Mouse (Mus musculus): ENCODE measurements around the gene Cflar.

Gene Cflar

GRCm38 (mm10) chr1:58712076-58713061 is 1.1 kb downstream of the Cflar start:
- DNase-seq (ENCODE audit: low spot score in 2 of 2) = no peak

GRCm38 (mm10) chr1:58713081-58713892 is 2.0 kb downstream of the Cflar start:
- DNase-seq (ENCODE audit: low spot score in 2 of 2) = peak in 1 of 2 experiments; percentile 43

- DNase-seq (ENCODE audit: low spot score in 2 of 2) = peak in 1 of 2 experiments; percentile 56
Measured at GRCm38 (mm10) chr1:58713893-58714231, 2.6 kb downstream of the Cflar start.

- no peak for DNase-seq (ENCODE audit: low spot score in 2 of 2)
Measured at GRCm38 (mm10) chr1:58714361-58714760, 3.1 kb downstream of the Cflar start.

DNA sequence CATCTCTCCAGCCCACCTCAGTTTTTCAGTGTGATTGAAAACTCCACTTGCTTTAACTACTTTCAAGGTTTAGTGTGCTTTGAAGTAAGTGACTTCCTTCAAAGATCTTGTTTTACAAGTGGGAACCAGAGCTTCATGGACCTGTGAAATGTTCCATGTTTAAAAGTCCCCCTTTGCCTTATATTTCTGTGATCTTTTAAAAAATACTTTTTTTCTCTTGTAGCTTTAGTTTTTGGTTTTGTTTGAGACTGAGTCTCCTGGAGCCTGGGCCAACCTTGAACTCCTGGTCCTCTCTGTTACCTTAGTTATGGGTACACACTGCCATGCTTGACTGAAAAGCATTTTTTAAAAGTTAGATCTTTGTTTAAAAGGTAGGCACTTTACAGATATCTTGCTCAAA is 4.2 kb downstream of the Cflar start:
- no peak for DNase-seq (ENCODE audit: low spot score in 2 of 2)

GRCm38 (mm10) chr1:58716162-58716882 is 5.0 kb downstream of the Cflar start:
- no peak for DNase-seq (ENCODE audit: low spot score in 2 of 2)

DNA sequence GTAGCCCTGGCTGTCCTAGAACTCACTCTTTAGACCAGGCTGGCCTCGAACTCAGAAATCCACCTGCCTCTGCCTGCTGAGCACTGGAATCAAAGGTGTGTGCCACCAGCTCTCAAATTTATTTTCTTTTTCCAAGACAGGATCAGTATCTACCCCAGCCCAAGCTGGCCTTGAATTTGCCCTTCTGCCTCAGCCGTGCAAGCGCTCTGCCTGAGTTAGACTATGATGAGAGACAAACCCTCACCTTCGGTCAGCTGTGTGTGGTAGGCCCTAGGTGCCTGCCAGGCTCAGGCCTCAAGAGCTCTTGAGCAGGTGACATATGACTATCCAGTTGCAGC is 5.5 kb downstream of the Cflar start:
- DNase-seq (ENCODE audit: low spot score in 2 of 2) = no peak

- no peak for DNase-seq (ENCODE audit: low spot score in 2 of 2)
Measured at GRCm38 (mm10) chr1:58717589-58718270, 6.4 kb downstream of the Cflar start.

- DNase-seq (ENCODE audit: low spot score in 2 of 2) = no peak
Measured at GRCm38 (mm10) chr1:58719356-58719945, 8.1 kb downstream of the Cflar start.

DNA sequence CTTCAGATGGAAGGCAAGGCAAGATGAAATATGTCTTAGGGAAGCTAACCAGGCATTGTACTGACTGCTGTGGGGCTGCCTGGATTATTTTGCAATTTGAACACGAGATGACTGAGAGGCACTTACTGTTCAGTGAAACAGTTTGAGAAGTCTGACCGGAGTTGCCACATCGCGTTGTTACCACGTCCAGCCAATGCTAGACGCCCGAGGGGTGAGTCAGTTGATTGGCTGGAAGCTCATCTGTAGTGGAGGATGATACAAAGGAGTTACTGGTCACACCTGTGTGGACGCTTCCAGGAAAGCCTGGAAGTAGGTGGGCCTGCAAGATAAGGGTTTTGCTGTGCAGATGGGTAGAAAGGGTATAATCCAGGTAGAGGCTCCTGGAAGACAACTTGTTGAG is 8.8 kb downstream of the Cflar start:
- DNase-seq (ENCODE audit: low spot score in 2 of 2) = no peak

GRCm38 (mm10) chr1:58720988-58721387 is 9.7 kb downstream of the Cflar start:
- no peak for DNase-seq (ENCODE audit: low spot score in 2 of 2)

DNA sequence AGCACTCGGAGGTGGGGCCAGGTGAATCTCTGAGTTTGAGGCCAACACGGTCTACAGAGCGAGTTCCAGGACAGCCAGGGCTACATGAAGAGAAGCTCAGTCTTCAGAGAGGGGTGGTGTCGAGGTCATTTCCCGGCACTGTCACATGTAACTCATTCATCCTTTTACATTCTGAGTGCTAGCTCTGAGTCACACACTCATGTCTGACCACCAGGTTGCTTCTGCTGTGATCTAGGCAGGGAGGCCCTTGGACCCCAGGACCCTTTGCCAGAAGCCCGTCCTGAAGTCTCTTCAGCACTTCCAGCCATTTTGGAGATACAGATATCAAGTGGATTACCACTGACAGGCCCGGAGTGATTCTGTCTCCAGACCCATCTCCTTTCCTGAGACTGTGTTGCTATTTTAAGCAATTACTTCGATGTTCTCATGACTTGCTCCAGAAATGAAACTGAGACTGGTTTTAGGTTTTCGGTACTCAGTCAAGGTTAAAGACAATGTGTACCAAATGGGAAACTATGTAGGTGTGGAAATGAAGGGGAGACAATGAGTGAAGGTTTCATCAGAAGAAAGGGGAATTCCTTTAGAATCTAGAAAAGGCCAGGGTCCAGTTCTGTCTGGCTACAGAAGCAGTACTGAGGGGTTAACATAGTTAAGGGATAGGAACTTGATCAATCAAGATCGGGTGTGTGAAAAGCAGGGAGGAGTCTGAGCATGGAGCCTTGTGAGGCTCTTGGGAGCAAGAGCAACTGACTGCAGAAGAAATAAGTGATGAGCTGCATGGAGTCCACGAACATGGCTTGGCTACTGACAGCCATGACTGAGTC is 11.0 kb downstream of the Cflar start:
- no peak for DNase-seq (ENCODE audit: low spot score in 2 of 2)

- no peak for DNase-seq (ENCODE audit: low spot score in 2 of 2)
Measured at GRCm38 (mm10) chr1:58723062-58723808, 11.9 kb downstream of the Cflar start.

GRCm38 (mm10) chr1:58723809-58724405 is 12.6 kb downstream of the Cflar start:
- DNase-seq (ENCODE audit: low spot score in 2 of 2) = no peak

DNA sequence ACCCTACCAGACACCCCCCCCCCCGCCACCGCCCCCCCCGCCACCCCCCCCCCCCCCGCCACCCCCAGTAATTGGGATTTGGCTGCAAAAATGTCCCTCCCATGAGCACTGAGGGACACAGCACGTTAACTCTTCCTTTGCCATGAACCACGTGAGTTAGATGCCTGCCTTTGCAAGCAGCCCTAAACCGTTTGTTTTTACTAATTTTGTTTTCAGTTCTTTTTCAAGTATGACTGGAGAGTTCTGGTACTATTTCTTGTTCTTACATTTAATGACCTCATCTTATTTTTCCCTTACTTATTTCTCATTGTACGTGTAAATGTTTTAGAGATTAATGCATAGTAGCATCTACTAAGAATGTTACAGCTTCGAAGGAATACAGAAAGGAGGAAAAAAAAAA is 13.2 kb downstream of the Cflar start:
- no peak for DNase-seq (ENCODE audit: low spot score in 2 of 2)

DNA sequence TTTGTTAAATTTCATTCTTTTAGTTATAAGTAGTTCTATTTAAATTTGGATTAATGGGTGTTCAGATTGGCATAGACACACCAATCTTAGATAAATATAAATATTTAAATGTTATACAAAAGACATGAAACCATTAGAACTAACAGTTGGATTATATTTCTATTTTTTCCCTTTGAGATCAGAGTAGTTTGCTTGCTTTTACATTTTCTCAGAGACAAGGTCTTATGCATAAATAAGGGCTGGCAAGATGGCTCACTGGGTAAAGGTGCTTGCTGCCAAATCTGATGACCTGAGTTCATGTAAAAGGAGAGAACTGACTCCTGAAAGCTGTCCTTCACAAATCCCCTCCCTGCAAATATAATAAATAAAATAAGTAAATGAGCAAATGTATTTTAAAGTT is 13.8 kb downstream of the Cflar start:
- no peak for DNase-seq (ENCODE audit: low spot score in 2 of 2)

DNA sequence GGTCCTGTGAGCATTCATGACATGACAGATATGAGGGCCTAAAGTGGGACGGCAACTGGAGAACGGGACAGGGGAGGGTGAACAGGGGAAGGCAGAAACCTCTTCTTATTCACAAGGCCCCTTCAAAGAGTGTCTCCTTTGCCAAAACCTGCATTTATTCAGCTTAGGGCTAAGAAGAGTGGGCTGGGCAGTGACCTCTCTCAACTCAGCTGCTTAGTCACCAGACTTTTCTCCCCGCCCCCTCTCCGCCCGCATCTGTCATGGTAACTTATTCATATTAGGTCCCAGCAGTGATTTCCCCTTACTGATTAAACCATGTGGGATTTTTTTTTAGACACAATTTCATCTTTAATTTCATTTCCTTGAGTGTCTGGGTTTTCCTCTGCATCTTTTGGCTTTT is 14.5 kb downstream of the Cflar start:
- DNase-seq (ENCODE audit: low spot score in 2 of 2) = no peak

DNA sequence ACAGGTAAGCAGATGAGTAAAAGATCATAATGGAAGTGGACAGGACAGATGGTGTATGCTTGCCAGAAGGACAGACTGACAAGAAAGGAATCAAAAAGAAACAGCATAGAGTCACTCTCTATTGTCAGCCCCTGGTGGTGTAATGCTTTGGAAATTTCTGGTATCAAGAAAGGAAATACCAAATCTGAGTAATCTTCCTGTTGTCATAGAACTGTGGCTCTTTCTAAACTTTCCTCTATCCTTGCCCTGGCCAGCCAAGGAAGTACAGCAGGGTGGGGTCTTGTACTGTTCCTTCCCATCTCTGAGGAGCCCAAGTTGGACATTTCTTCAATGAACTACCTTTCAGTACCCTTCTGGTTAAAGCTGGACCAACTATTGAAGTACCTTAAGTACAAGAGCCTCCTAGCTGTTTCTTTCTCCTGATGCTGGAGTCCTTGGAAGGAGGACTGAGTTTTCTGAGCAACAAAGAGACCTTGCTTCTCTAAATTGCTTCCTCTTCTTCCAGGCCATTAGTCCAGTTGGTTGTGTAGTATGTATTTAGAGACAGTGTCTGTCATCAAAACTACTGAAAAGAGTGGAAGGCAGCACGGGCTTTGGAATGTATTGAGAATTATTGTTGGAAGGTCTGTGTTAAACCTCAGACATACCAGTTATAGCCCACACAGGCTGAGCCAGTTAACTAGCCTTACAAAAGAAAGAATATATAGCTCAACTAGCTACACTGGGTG is 15.9 kb downstream of the Cflar start:
- no peak for DNase-seq (ENCODE audit: low spot score in 2 of 2)

All from cerebellum, postnatal 4 days (tissue).